In genomic region chr12:86880090-86880723, GRCm38 (mm10) we compare ENCODE assay signal across 11 mouse cellular contexts. TPM values are rescaled to one million over a fixed set of nuclear protein-coding genes. Genes with fewer than 3 reads are reported as not detected.
A peak's percentile ranks its signal among the peaks of the same experiment; 100 is the strongest.
DNase-seq lines count a peak whose midpoint lies in the region; ATAC-seq and TF ChIP-seq lines count a peak whose summit lies in the region.
"Had no signal": no experiment of that assay in that cellular context is flagged by ENCODE, and none has a peak within 500 bp of the region (broad histone marks: within the 10 kb centered on the region; RNA-seq: fewer than 3 reads in every experiment).

No protein-coding gene starts in this region.

- peak; percentile 11 to 33 for DNase-seq in cerebellum, postnatal 25 days
- no peak for DNase-seq in layer of hippocampus, adult 2 months (ENCODE audit: low spot score in 2 of 2)
- no peak for DNase-seq in layer of hippocampus, adult 11-12 months (ENCODE audit: low spot score)
- DNase-seq in midbrain, embryonic 14.5 days: peak; percentile 33
- DNase-seq in urinary bladder, postnatal 10 days (ENCODE audit: low spot score): no peak
- no peak for DNase-seq in retina, embryonic 14.5 days (ENCODE audit: low spot score)
- DNase-seq: adrenal gland, postnatal 10 days; left cerebral cortex, postnatal 4 days; right cerebral cortex, postnatal 4 days had no signal

- peaks cover 22% of the 10 kb centered on the region; the same call in 1 of the 2 replicates for H3K36me3 ChIP-seq in midbrain, embryonic 14.5 days (ENCODE audit: control insufficient read depth, insufficient read depth, low read length)

- 0 out of 2 replicates have a peak, but pooled peaks have one; percentile 9 for TF ChIP-seq POLR2A in embryonic fibroblast, embryonic 13.5 days (IDR thresholded peaks at IDR 0.05; ENCODE audit: low read depth, low read length)

- no peak for ATAC-seq in cerebellum, adult (ENCODE audit: insufficient number of reproducible peaks, low FRiP score, low TSS enrichment)
- no peak for ATAC-seq in midbrain, embryonic 14.5 days (ENCODE audit: low FRiP score, low TSS enrichment)

- H3K9ac ChIP-seq in midbrain, embryonic 14.5 days (replicated peaks; ENCODE audit: low read length): peak overlapping the region; percentile 39; the same call in 1 of the 2 replicates

- peak overlapping the region; percentile 100 for H3K27ac ChIP-seq in layer of hippocampus, adult 2 months
- H3K27ac ChIP-seq in embryonic fibroblast, embryonic 13.5 days (ENCODE audit: insufficient read depth, low read length): peak overlapping the region; percentile 43; the same call in 1 of the 2 replicates
- 0 out of 2 replicates have a peak overlapping the region, but pooled peaks have one; percentile 41 for H3K27ac ChIP-seq in midbrain, embryonic 14.5 days (replicated peaks; ENCODE audit: low read depth, low read length)

- no peaks in the 10 kb centered on the region for H3K9me3 ChIP-seq in midbrain, embryonic 14.5 days (ENCODE audit: control insufficient read depth, low read length)

- TF ChIP-seq CTCF in layer of hippocampus, adult 2 months (conservative IDR thresholded peaks at IDR 0.05): no peak
- no peak for TF ChIP-seq CTCF in embryonic fibroblast, embryonic 13.5 days (IDR thresholded peaks at IDR 0.05; ENCODE audit: borderline replicate concordance, insufficient read depth, low read length)

- 40% methylated on average over 3 of the region's 3 CpGs for WGBS in midbrain, embryonic 14.5 days

- H3K4me3 ChIP-seq in layer of hippocampus, adult 2 months: peak overlapping the region; percentile 80
- peak overlapping the region; percentile 24 for H3K4me3 ChIP-seq in embryonic fibroblast, embryonic 13.5 days (ENCODE audit: insufficient read depth, low read length)
- H3K4me3 ChIP-seq in midbrain, embryonic 14.5 days (replicated peaks; ENCODE audit: low read depth, low read length): peak overlapping the region; percentile 98

- H3K4me1 ChIP-seq in embryonic fibroblast, embryonic 13.5 days (ENCODE audit: control insufficient read depth, insufficient read depth, low read length): peaks cover 19% of the 10 kb centered on the region
- peaks cover 28% of the 10 kb centered on the region for H3K4me1 ChIP-seq in midbrain, embryonic 14.5 days (ENCODE audit: control insufficient read depth, insufficient read depth, low read length)

- no peaks in the 10 kb centered on the region for H3K27me3 ChIP-seq in midbrain, embryonic 14.5 days (ENCODE audit: control insufficient read depth, insufficient read depth, low read length)

- H3K4me2 ChIP-seq in midbrain, embryonic 14.5 days (ENCODE audit: low read length): peak overlapping the region; percentile 82

RNA-seq across cellular contexts. Expression of gene Irf2bpl, which starts 4.4 kb away (rescaled TPM):
- 10 to 100 TPM; 69.8 to 70.2 TPM for total RNA-seq in layer of hippocampus, adult 2 months (2021)
- 36.4 and 39.1 TPM in 2 replicates for polyA plus RNA-seq in embryonic fibroblast, embryonic 13.5 days (2011; ENCODE audit: insufficient read length, low read depth, missing spikeins)
- polyA plus RNA-seq in midbrain, embryonic 14.5 days (2014; fragmentation: Nextera tagmentation; extraction: Ambion mirVana): 71.6 and 80.2 TPM in 2 replicates

Comparison
In these comparisons a context has a peak if more than half of its experiments do, and no peak if none do; other contexts are left out.
1. DNase-seq: peak in cerebellum, postnatal 25 days (2 of 2) and midbrain, embryonic 14.5 days (single experiment); none in layer of hippocampus, adult 2 months (0 of 2), layer of hippocampus, adult 11-12 months (single experiment), urinary bladder, postnatal 10 days (single experiment) and retina, embryonic 14.5 days (single experiment).
2. H3K27ac ChIP-seq: peak in every context shown above with its lines; median percentile 100 in layer of hippocampus, adult 2 months; 43 in embryonic fibroblast, embryonic 13.5 days; 41 in midbrain, embryonic 14.5 days.
3. H3K4me3 ChIP-seq: peak in every context shown above with its lines; median percentile 98 in midbrain, embryonic 14.5 days; 80 in layer of hippocampus, adult 2 months; 24 in embryonic fibroblast, embryonic 13.5 days.